Comparison of ENCODE assay signal across 11 mouse cellular contexts in genomic region chr5:111175410-111175809, GRCm38 (mm10).
DNase-seq lines count a peak whose midpoint lies in the region; ATAC-seq and TF ChIP-seq lines count a peak whose summit lies in the region.
"Had no signal": no experiment of that assay in that cellular context is flagged by ENCODE, and none has a peak within 500 bp of the region (broad histone marks: within the 10 kb centered on the region; RNA-seq: fewer than 3 reads in every experiment).

No protein-coding gene starts in this region.

- peak; percentile 73 for ATAC-seq in kidney, embryonic 15.5 days (replicated peaks; ENCODE audit: low FRiP score)
- peak; percentile 37; the same call in 1 of the 2 replicates for ATAC-seq in intestine, embryonic 15.5 days
- ATAC-seq in midbrain, postnatal 0 days (ENCODE audit: low FRiP score) = no peak
- ATAC-seq in heart, embryonic 12.5 days (ENCODE audit: insufficient number of reproducible peaks, low FRiP score) = no peak
- ATAC-seq: liver, postnatal 0 days; Patski had no signal

- H3K27ac ChIP-seq in kidney, embryonic 15.5 days = peak overlapping the region; percentile 89
- no peak overlapping the region for H3K27ac ChIP-seq in intestine, embryonic 15.5 days
- H3K27ac ChIP-seq in midbrain, postnatal 0 days (ENCODE audit: low read depth, low read length) = no peak overlapping the region
- no peak overlapping the region for H3K27ac ChIP-seq in heart, embryonic 12.5 days (ENCODE audit: poor library complexity, severe bottlenecking)
- H3K27ac ChIP-seq: heart, embryonic 13.5 days; stomach, postnatal 0 days had no signal

- H3K4me1 ChIP-seq in kidney, embryonic 15.5 days = peaks cover 74% of the 10 kb centered on the region
- H3K4me1 ChIP-seq in intestine, embryonic 15.5 days (replicated peaks) = peaks cover 39% of the 10 kb centered on the region
- peaks cover 31% of the 10 kb centered on the region for H3K4me1 ChIP-seq in midbrain, postnatal 0 days (ENCODE audit: insufficient read depth, low read length)
- H3K4me1 ChIP-seq in heart, embryonic 12.5 days (replicated peaks) = peaks cover 18% of the 10 kb centered on the region

- H3K4me2 ChIP-seq in kidney, embryonic 15.5 days = peak overlapping the region; percentile 50
- H3K4me2 ChIP-seq in intestine, embryonic 15.5 days (replicated peaks) = peak overlapping the region; percentile 42
- no peak overlapping the region for H3K4me2 ChIP-seq in midbrain, postnatal 0 days (ENCODE audit: low read depth, low read length, poor library complexity, severe bottlenecking)
- H3K4me2 ChIP-seq in heart, embryonic 12.5 days = no peak overlapping the region
- H3K4me2 ChIP-seq: heart, embryonic 13.5 days had no signal

- H3K9ac ChIP-seq in kidney, embryonic 15.5 days = no peak overlapping the region
- no peak overlapping the region for H3K9ac ChIP-seq in intestine, embryonic 15.5 days
- H3K9ac ChIP-seq in midbrain, postnatal 0 days (replicated peaks; ENCODE audit: low read length, poor library complexity, severe bottlenecking) = no peak overlapping the region
- no peak overlapping the region for H3K9ac ChIP-seq in heart, embryonic 12.5 days
- H3K9ac ChIP-seq: heart, embryonic 13.5 days; liver, postnatal 0 days had no signal

- no peaks in the 10 kb centered on the region for H3K36me3 ChIP-seq in kidney, embryonic 15.5 days
- no peaks in the 10 kb centered on the region for H3K36me3 ChIP-seq in intestine, embryonic 15.5 days
- H3K36me3 ChIP-seq in midbrain, postnatal 0 days (ENCODE audit: insufficient read depth, low read length) = no peaks in the 10 kb centered on the region
- H3K36me3 ChIP-seq in heart, embryonic 12.5 days = no peaks in the 10 kb centered on the region
- H3K36me3 ChIP-seq: heart, embryonic 13.5 days had no signal

- no peak for DNase-seq in kidney, postnatal 25 days
- peak; percentile 39 for DNase-seq in forelimb bud, embryonic 11.5 days (ENCODE audit: low read depth, low spot score)
- DNase-seq in midbrain, postnatal 0 days (ENCODE audit: low spot score) = peak; percentile 36
- no peak for DNase-seq in ovary, postnatal 36 days (ENCODE audit: low spot score)
- DNase-seq: liver, postnatal 0 days had no signal

- no peaks in the 10 kb centered on the region for H3K27me3 ChIP-seq in kidney, embryonic 15.5 days
- H3K27me3 ChIP-seq in intestine, embryonic 15.5 days (replicated peaks) = no peaks in the 10 kb centered on the region
- H3K27me3 ChIP-seq in midbrain, postnatal 0 days (ENCODE audit: insufficient read depth, low read length) = no peaks in the 10 kb centered on the region
- H3K27me3 ChIP-seq in heart, embryonic 12.5 days (replicated peaks) = 0 out of 2 replicates have a peak, but pooled peaks cover 10% of the 10 kb centered on the region
- H3K27me3 ChIP-seq: heart, embryonic 13.5 days; Patski had no signal

- H3K4me3 ChIP-seq in kidney, embryonic 15.5 days (replicated peaks) = peak overlapping the region; percentile 17
- no peak overlapping the region for H3K4me3 ChIP-seq in intestine, embryonic 15.5 days (replicated peaks)
- H3K4me3 ChIP-seq in midbrain, postnatal 0 days (ENCODE audit: low read depth, low read length) = no peak overlapping the region
- H3K4me3 ChIP-seq in heart, embryonic 12.5 days = no peak overlapping the region
- H3K4me3 ChIP-seq: heart, embryonic 13.5 days had no signal

- 14% methylated on average over 12 of the region's 12 CpGs for WGBS in kidney, embryonic 15.5 days
- 32% methylated on average over 12 of the region's 12 CpGs for WGBS in intestine, embryonic 15.5 days
- WGBS in midbrain, postnatal 0 days = 73% methylated on average over 12 of the region's 12 CpGs
- 72% methylated on average over 12 of the region's 12 CpGs for WGBS in heart, embryonic 12.5 days

- no peak for TF ChIP-seq CTCF in midbrain, postnatal 0 days (IDR thresholded peaks at IDR 0.05)

- H3K9me3 ChIP-seq in kidney, embryonic 15.5 days (replicated peaks) = no peaks in the 10 kb centered on the region
- H3K9me3 ChIP-seq in intestine, embryonic 15.5 days = no peaks in the 10 kb centered on the region
- no peaks in the 10 kb centered on the region for H3K9me3 ChIP-seq in midbrain, postnatal 0 days (ENCODE audit: low read length)
- 0 out of 2 replicates have a peak, but pooled peaks cover 3% of the 10 kb centered on the region for H3K9me3 ChIP-seq in heart, embryonic 12.5 days (replicated peaks)
- H3K9me3 ChIP-seq: heart, embryonic 13.5 days had no signal

Comparison
In these comparisons a context has a peak if more than half of its experiments do, and no peak if none do; other contexts are left out.
1. ATAC-seq: peak in kidney, embryonic 15.5 days (single experiment) and intestine, embryonic 15.5 days (single experiment); none in midbrain, postnatal 0 days (single experiment) and heart, embryonic 12.5 days (single experiment).
2. H3K4me2 ChIP-seq: peak in kidney, embryonic 15.5 days (single experiment) and intestine, embryonic 15.5 days (single experiment); none in midbrain, postnatal 0 days (single experiment) and heart, embryonic 12.5 days (single experiment).
3. DNase-seq: peak in forelimb bud, embryonic 11.5 days (single experiment) and midbrain, postnatal 0 days (single experiment); none in kidney, postnatal 25 days (0 of 2) and ovary, postnatal 36 days (single experiment).